Mouse (Mus musculus) B cell, adult 2 months (primary cell): ENCODE results near the gene Ephx1.

ENCODE experiments used
- DNase-seq, 2 experiments: peaks; one replicate each; pipeline ENCODE4 v3.0.0; 2022

Ephx1 gene

DNA sequence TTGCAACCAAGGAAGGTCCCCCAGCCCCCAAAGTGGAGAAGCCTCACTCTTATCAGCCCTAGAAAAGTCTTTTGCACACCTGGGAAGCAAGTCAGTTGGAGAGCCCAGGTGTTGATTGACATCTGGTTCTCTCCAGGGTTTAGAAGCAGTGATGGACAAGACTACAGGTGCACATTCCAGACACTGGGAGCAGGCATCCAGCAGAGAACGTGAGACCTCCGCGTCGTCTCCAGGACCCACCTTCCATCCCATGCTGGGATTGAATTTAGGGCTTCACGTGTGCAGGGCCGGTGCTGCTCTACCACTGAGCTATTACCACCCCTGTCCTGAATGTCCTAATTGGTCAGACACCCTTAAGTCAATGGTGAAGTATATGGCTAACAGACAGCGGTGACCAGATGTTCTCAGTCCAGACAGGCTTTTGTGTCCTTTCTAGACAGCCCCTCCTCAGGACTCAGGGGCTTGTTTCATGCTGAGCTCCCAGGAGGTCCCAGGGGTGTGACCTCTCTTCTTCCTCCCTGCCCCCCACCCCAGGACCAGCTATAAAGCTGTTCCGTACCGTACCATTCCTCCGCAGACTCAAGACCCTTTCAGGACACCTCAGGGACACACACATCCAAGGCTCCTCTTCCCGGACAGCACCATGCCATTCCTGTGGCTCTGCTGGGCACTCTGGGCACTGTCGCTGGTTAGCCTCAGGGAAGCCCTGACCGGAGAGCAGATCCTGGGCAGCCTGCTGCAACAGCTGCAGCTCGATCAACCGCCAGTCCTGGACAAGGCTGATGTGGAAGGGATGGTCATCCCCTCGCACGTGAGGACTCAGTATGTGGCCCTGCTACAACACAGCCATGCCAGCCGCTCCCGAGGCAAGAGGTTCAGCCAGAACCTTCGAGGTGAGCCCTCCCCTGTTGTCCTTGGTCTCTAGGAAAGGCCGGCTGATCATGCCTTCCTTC lies 86.0 kb downstream of the Ephx1 start, which contains the start of gene Lefty1:
TSS of gene Lefty1 (plus strand) at position 556 of the 953 bp plus-strand sequence.
- DNase-seq: no peak

DNA sequence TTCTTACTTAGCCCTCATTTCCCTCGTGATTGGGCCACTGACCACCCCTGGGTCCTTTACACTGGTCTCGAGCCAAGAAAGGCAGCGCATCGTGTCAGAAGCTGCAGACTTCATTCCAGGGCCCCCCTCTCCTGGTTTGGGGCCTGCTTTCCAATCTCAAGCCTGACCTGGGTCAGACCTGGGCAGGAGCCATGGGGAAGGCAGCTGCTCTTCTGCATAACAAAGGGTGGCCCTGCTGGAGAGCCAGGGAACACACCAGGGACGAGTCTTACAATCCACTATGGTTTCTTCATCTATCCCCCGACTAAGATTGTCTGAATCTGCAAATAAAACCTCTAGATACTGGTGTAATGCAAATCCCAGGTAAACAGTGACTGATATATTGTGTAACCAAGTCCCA lies 87.0 kb downstream of the Ephx1 start:
- DNase-seq: no peak

DNA sequence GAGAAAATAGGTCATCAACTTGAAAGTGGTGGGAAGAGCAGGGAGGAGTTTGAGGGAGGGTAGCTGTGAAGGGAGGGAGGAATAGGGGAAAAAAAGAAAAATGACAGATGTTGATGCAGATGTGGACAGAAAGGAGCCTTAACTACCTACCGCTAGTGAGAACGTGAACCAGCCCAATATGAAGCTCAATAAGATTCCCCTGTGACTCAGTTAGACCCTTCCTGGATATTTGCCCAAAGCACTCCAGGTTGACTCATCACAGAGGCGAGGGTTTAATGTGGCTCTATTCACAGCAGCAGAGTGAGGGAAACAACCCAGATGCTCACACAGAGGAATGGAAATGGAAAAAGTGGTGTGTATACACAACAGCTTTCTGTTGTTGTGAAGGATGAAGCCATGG lies 89.6 kb downstream of the Ephx1 start:
- no peak for DNase-seq

DNA sequence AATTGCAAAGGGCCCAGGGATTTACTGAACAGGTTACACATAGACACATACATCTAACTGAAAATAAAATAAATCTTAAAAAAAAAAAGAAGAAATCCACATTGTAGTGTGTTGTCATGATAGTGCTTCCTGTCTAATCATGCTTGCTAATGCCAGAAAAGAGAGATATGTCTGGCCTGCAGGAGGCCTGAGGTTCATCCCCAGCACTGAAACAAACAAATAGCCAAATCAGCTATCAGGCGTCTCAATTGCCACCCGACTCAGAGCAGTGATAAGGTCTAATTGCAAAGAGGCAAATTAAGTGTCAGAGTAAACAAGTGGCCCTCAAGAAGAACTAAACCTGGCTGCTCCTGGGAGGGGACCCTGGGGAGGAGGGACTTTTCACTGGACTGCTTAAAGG lies 91.1 kb downstream of the Ephx1 start:
- DNase-seq: no peak

DNA sequence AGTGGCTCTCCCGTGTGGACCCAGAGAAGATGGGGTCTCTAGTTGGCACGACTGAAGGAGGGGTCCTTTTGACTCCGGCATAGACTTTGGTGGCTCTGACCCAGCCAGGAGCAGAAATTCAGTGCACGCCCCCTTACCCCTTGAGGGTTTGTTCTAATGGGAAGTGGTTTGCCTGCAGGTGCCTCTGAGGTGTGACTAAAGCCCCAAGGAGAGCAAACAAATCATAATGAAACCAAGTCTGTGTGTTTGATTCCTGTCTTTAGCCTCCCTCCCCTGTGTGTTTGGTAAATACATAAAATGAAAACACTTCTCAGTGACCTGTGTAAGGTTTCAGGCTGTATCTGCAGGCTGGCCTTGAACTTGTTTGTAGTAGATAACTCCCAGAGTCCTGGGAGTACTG lies 94.4 kb downstream of the Ephx1 start:
- DNase-seq: peak; percentile 34 to 37
